Mouse (Mus musculus): ENCODE measurements around the gene Unc79.

Unc79 gene

GRCm38 (mm10) chr12:103041401-103041800 is 92.7 kb downstream of the Unc79 start:
- DNase-seq (ENCODE audit: low spot score in 2 of 2): no peak

- DNase-seq (ENCODE audit: low spot score in 2 of 2): no peak
Measured at GRCm38 (mm10) chr12:103042711-103043110, 94.1 kb downstream of the Unc79 start.

- no peak for DNase-seq (ENCODE audit: low spot score in 2 of 2)
Measured at GRCm38 (mm10) chr12:103044422-103044821, 95.8 kb downstream of the Unc79 start.

GRCm38 (mm10) chr12:103049865-103050264 is 101.2 kb downstream of the Unc79 start:
- DNase-seq (ENCODE audit: low spot score in 2 of 2): no peak

GRCm38 (mm10) chr12:103059321-103060053 is 110.8 kb downstream of the Unc79 start:
- no peak for DNase-seq (ENCODE audit: low spot score in 2 of 2)

- no peak for DNase-seq (ENCODE audit: low spot score in 2 of 2)
Measured at GRCm38 (mm10) chr12:103060791-103061190, 112.1 kb downstream of the Unc79 start.

- no peak for DNase-seq (ENCODE audit: low spot score in 2 of 2)
Measured at GRCm38 (mm10) chr12:103062133-103062532, 113.5 kb downstream of the Unc79 start.

- no peak for DNase-seq (ENCODE audit: low spot score in 2 of 2)
Measured at GRCm38 (mm10) chr12:103064944-103065343, 116.3 kb downstream of the Unc79 start.

- DNase-seq (ENCODE audit: low spot score in 2 of 2): no peak
Measured at GRCm38 (mm10) chr12:103068161-103068560, 119.5 kb downstream of the Unc79 start.

GRCm38 (mm10) chr12:103069565-103069964 is 120.9 kb downstream of the Unc79 start:
- DNase-seq (ENCODE audit: low spot score in 2 of 2): no peak

GRCm38 (mm10) chr12:103073953-103074352 is 125.3 kb downstream of the Unc79 start:
- no peak for DNase-seq (ENCODE audit: low spot score in 2 of 2)

GRCm38 (mm10) chr12:103078751-103079150 is 130.1 kb downstream of the Unc79 start:
- DNase-seq (ENCODE audit: low spot score in 2 of 2): no peak

- DNase-seq (ENCODE audit: low spot score in 2 of 2): no peak
Measured at GRCm38 (mm10) chr12:103080055-103080454, 131.4 kb downstream of the Unc79 start.

GRCm38 (mm10) chr12:103091831-103092230 is 143.2 kb downstream of the Unc79 start:
- DNase-seq (ENCODE audit: low spot score in 2 of 2): no peak

- no peak for DNase-seq (ENCODE audit: low spot score in 2 of 2)
Measured at GRCm38 (mm10) chr12:103095160-103095559, 146.5 kb downstream of the Unc79 start.

GRCm38 (mm10) chr12:103099185-103099584 is 150.5 kb downstream of the Unc79 start:
- DNase-seq (ENCODE audit: low spot score in 2 of 2): peak in 1 of 2 experiments; percentile 21

- DNase-seq (ENCODE audit: low spot score in 2 of 2): no peak
Measured at GRCm38 (mm10) chr12:103100088-103100487, 151.4 kb downstream of the Unc79 start.

- no peak for DNase-seq (ENCODE audit: low spot score in 2 of 2)
Measured at GRCm38 (mm10) chr12:103103041-103103440, 154.4 kb downstream of the Unc79 start.

- no peak for DNase-seq (ENCODE audit: low spot score in 2 of 2)
Measured at GRCm38 (mm10) chr12:103103601-103104000, 154.9 kb downstream of the Unc79 start.

- no peak for DNase-seq (ENCODE audit: low spot score in 2 of 2)
Measured at GRCm38 (mm10) chr12:103109301-103109700, 160.6 kb downstream of the Unc79 start.

- DNase-seq (ENCODE audit: low spot score in 2 of 2): no peak
Measured at GRCm38 (mm10) chr12:103116639-103117038, 168.0 kb downstream of the Unc79 start.

GRCm38 (mm10) chr12:103117517-103118193 is 169.0 kb downstream of the Unc79 start:
- no peak for DNase-seq (ENCODE audit: low spot score in 2 of 2)

- DNase-seq (ENCODE audit: low spot score in 2 of 2): no peak
Measured at GRCm38 (mm10) chr12:103121928-103122327, 173.3 kb downstream of the Unc79 start.
